Mouse (Mus musculus) embryonic facial prominence, embryonic 12.5 days (tissue): ENCODE measurements around the gene Slc32a1. TPM values are rescaled to one million over a fixed set of nuclear protein-coding genes. Genes with fewer than 3 reads are reported as not detected.

Experiments used
- ATAC-seq: fragments of 200-750 bp; cut with Nextera tagmentation; 2 replicates; pipeline ENCODE4 v1.8.0; 2017; ENCODE audit not compliant: insufficient number of reproducible peaks, insufficient read depth, low FRiP score, low TSS enrichment
- H3K27ac ChIP-seq: fragments of 300-500 bp; sonication (generic); 2 replicates; pipeline ENCODE4 v1.5.1; 2016; ENCODE audit warnings: mild to moderate bottlenecking
- H3K27me3 ChIP-seq: fragments of 300-500 bp; sonication (generic); 2 replicates; pipeline ENCODE4 v1.6.1; 2016; ENCODE audit warnings: mild to moderate bottlenecking, moderate library complexity
- H3K36me3 ChIP-seq: fragments of 300-500 bp; sonication (generic); 2 replicates; pipeline ENCODE4 v1.6.1; 2016; ENCODE audit warnings: mild to moderate bottlenecking
- H3K4me1 ChIP-seq: fragments of 300-500 bp; sonication (generic); 2 replicates; pipeline ENCODE4 v1.6.1; 2016
- H3K4me2 ChIP-seq: fragments of 300-500 bp; sonication (generic); replicated peaks from 2 replicates; pipeline ENCODE4 v1.6.1; 2016; ENCODE audit warnings: mild to moderate bottlenecking, moderate library complexity
- H3K4me3 ChIP-seq: fragments of 300-500 bp; sonication (generic); 2 replicates; pipeline ENCODE4 v1.5.1; 2016; ENCODE audit warnings: mild to moderate bottlenecking
- H3K9ac ChIP-seq: fragments of 300-500 bp; sonication (generic); 2 replicates; pipeline ENCODE4 v1.6.1; 2016; ENCODE audit warnings: mild to moderate bottlenecking, moderate library complexity
- H3K9me3 ChIP-seq: fragments of 300-500 bp; sonication (generic); 2 replicates; pipeline ENCODE4 v1.6.1; 2016; ENCODE audit warnings: mild to moderate bottlenecking, moderate library complexity
- WGBS: fragments of 180-500 bp; shearing (Covaris S2); methylation state at CpG from one replicate; pipeline ENCODE4 v1.1.7; 2016; 5-methylcytosine and 5-hydroxymethylcytosine counted together
- polyA plus RNA-seq: library from polyadenylated mRNA; unstranded; fragments of >200 nt; fragmentation: Nextera tagmentation; extraction: Ambion mirVana; gene quantifications from 2 replicates; pipeline ENCODE4 v1.2.1, GENCODE M21; 2016

Slc32a1 gene
- polyA plus RNA-seq, 1 experiment from 2014 or later = not detected

DNA sequence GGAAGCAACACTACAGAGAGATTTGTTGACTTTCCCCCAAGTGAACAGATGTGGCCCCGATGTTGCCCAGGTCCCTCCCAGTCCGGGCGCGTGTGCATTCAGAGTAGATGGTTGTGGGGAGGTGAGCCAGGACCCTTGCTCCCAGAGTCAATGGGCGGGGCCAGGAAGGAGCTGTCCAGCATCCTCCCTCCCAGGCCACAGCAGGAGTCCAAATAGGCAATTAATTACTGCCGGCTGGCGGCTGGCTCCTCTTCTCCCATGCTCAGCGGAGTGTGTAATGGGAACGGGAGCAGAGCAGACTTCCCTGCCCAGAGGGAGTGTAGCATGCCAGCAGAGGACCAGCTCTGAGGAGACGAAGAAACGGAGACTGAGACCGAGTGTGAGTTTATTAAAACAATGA lies 15.5 kb upstream of the Slc32a1 start:
- peaks cover 6% of the 10 kb centered on the region; the same call in 1 of the 2 replicates for H3K4me1 ChIP-seq
- WGBS = 2% methylated on average over 12 of the region's 12 CpGs
- no peak for ATAC-seq
- H3K4me2 ChIP-seq = no peak overlapping the region
- H3K9ac ChIP-seq = no peak overlapping the region
- peaks cover 12% of the 10 kb centered on the region; the same call in 1 of the 2 replicates for H3K27me3 ChIP-seq
- no peaks in the 10 kb centered on the region for H3K36me3 ChIP-seq
- H3K9me3 ChIP-seq = no peaks in the 10 kb centered on the region
- no peak overlapping the region for H3K4me3 ChIP-seq
- H3K27ac ChIP-seq = no peak overlapping the region

DNA sequence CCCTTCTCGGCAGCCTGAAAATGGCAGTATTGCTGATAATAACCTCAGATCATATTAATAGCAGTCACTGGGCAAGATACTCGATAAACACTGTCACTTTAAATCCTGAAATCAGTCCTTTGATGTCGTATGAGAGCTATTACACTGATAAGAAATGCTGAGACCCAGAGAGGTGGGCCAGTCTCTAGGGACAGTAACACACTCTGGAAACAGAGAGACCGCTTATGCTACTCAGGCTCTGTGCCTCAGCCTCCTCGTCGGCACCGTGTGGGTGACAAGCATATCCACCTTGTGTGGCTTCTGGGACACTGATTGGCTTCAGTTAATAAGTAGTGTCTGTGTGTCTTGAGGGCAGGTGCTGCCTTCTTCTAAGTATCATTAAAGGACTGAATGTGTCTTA lies 15.0 kb upstream of the Slc32a1 start:
- no peak overlapping the region for H3K27ac ChIP-seq
- no peak overlapping the region for H3K9ac ChIP-seq
- H3K4me2 ChIP-seq = no peak overlapping the region
- 11% methylated on average over 7 of the region's 7 CpGs for WGBS
- no peaks in the 10 kb centered on the region for H3K9me3 ChIP-seq
- H3K4me3 ChIP-seq = no peak overlapping the region
- no peaks in the 10 kb centered on the region for H3K36me3 ChIP-seq
- peaks cover 6% of the 10 kb centered on the region; the same call in 1 of the 2 replicates for H3K4me1 ChIP-seq
- ATAC-seq = no peak
- peaks cover 12% of the 10 kb centered on the region; the same call in 1 of the 2 replicates for H3K27me3 ChIP-seq

DNA sequence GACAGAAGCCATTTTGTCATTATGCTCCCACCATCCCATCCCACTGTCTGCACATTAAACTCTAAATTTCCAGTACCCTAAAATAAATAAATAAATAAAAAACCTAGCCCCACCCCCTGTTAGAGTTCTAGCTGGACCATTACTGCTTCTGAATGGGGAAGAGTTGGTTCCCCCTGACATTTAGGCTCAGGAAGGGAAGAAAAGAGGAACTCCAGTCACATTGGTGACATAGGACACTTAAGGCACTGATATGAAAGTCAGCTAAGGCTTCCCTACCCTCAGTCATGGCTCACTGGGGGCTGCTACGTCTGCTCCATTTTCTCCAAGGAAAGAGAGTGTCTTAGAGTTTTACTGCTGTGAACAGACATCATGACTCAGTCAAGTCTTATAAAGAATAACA lies 13.8 kb upstream of the Slc32a1 start:
- ATAC-seq = no peak
- Histone ChIP-seq H3K27ac (no peak overlapping the region), H3K4me2 (no peak overlapping the region), H3K4me1 (peaks cover 6% of the 10 kb centered on the region; the same call in 1 of the 2 replicates), H3K9me3 (no peaks in the 10 kb centered on the region), H3K27me3 (peaks cover 12% of the 10 kb centered on the region; the same call in 1 of the 2 replicates), H3K9ac (no peak overlapping the region), H3K36me3 (no peaks in the 10 kb centered on the region), H3K4me3 (no peak overlapping the region)
- 67% methylated on average over 1 of the region's 1 CpGs for WGBS

DNA sequence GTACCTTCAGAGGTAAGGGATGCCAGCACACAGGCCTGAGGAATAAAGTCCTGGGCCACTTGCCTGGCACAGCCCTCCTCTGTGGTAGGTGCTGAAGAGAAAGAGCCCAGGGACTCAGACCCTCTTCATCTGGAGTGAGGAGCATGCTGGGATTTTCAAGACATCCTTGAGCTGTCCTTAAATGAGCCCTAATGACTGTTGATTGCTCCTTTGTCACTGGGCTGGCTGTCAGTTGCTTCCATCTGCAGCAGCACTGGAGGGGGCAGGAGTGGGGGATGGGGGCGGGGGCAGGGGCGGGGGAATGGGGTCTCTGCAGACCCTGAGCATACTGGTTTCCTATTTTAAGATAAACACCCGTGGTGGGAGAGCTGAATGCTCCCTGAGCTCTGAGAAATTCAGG lies 10.1 kb upstream of the Slc32a1 start:
- no peak overlapping the region for H3K4me2 ChIP-seq
- H3K27ac ChIP-seq = no peak overlapping the region
- no peak for ATAC-seq
- 28% methylated on average over 2 of the region's 3 CpGs for WGBS
- H3K9me3 ChIP-seq = no peaks in the 10 kb centered on the region
- no peak overlapping the region for H3K9ac ChIP-seq
- no peak overlapping the region for H3K4me3 ChIP-seq
- H3K4me1 ChIP-seq = peaks cover 1% of the 10 kb centered on the region; the same call in 1 of the 2 replicates
- no peaks in the 10 kb centered on the region for H3K36me3 ChIP-seq
- H3K27me3 ChIP-seq = peaks cover 27% of the 10 kb centered on the region

DNA sequence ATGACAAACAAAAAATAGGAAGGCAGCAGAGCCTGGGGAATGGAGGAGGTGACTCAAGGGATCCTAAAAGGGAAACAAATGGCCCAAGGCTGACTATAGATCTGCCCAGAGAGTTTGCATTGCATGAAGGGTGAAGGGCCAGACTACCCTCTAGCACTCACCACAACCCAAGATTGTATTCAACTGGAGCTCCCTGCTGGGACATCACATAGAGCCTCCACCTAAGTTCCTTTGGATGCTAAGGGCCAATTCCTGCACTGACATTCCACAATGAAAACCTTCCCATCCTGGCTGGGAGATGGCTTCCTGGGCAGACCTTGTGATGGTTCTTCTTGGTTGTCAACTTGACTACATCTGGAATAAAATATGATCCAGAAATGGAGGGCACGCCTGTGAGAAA lies 9.2 kb upstream of the Slc32a1 start:
- Histone ChIP-seq H3K9me3 (no peaks in the 10 kb centered on the region), H3K4me2 (no peak overlapping the region), H3K27me3 (peaks cover 33% of the 10 kb centered on the region), H3K4me1 (no peaks in the 10 kb centered on the region), H3K27ac (no peak overlapping the region), H3K9ac (no peak overlapping the region), H3K36me3 (no peaks in the 10 kb centered on the region), H3K4me3 (no peak overlapping the region)
- ATAC-seq = no peak
- WGBS = 89% methylated on average over 1 of the region's 1 CpGs

DNA sequence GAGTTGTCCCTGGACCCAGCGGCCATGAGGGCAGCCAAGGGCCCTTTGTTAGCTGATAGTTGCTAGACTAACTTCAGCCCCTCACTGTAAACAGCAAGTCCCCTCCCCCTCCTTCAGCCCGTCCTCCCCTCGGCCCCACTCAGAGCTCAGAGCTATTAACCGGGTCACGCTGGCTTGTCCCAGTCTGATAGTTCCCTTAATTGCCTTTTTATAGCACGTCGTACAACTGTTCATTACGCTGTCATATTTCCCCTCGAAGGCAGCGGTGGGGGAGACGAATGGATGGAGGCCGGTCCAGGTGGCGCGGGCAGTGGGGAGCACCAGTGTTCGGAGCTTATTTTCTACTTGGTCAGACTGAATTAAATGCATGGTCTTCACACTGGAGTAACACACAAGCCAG lies 7.9 kb upstream of the Slc32a1 start:
- no peak overlapping the region for H3K27ac ChIP-seq
- H3K36me3 ChIP-seq = no peaks in the 10 kb centered on the region
- ATAC-seq = no peak
- H3K4me1 ChIP-seq = no peaks in the 10 kb centered on the region
- 29% methylated on average over 15 of the region's 15 CpGs for WGBS
- H3K4me3 ChIP-seq = no peak overlapping the region
- no peaks in the 10 kb centered on the region for H3K9me3 ChIP-seq
- peaks cover 43% of the 10 kb centered on the region for H3K27me3 ChIP-seq
- no peak overlapping the region for H3K9ac ChIP-seq
- H3K4me2 ChIP-seq = no peak overlapping the region

DNA sequence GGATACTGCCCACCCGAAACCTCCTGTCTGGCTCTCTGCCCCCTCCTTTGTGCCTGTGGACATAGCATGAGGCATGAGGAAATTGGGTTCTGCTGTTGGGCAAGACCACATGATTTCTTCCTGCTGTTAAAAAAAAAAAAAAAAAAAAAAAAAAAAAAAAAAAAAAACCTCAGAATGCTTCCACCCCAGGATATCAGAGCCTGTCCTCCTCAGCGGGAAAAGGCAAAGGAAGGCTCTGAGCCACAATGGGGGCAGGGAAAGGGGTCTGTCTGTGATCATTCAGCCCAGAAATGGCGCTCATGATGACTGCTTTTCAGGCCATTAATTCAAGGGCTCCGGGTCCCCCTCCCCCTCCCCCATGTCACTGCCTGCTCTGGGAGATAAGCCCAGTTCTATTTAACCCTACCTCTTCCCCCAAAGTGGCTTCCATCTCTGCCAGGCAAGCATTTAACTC lies 4.0 kb upstream of the Slc32a1 start:
- ATAC-seq = no peak
- Histone ChIP-seq H3K27me3 (peaks cover 81% of the 10 kb centered on the region), H3K9me3 (no peaks in the 10 kb centered on the region), H3K4me2 (no peak overlapping the region), H3K27ac (no peak overlapping the region), H3K4me1 (peaks cover 9% of the 10 kb centered on the region), H3K36me3 (no peaks in the 10 kb centered on the region), H3K4me3 (no peak overlapping the region), H3K9ac (no peak overlapping the region)
- 8% methylated on average over 4 of the region's 4 CpGs for WGBS

DNA sequence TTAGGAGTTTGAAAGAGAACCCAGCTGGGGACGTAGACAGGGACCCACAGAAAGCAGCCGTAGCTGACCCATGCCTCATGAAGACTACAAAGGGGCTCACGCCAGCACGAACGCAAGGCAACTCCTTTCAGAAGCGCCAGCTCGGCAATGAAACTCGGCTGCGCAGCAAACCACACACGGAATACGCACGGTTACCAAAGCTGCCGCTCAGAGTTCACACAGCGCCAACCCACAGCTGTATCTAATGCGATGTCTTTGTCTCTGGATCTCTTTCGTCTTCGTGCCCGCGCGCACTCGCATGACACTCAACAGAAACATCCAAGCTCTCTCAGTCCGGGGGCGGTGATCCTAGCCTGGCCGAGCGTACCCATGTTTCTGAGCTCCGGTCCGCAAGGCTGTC lies 886 bp upstream of the Slc32a1 start:
- Histone ChIP-seq H3K27ac (no peak overlapping the region), H3K9ac (no peak overlapping the region), H3K9me3 (no peaks in the 10 kb centered on the region), H3K4me3 (peak overlapping the region; percentile 14; the same call in 1 of the 2 replicates), H3K4me1 (peaks cover 17% of the 10 kb centered on the region), H3K36me3 (no peaks in the 10 kb centered on the region), H3K4me2 (peak overlapping the region; percentile 33), H3K27me3 (peaks cover 95% of the 10 kb centered on the region)
- no peak for ATAC-seq
- WGBS = under 1% methylated on average over 27 of the region's 27 CpGs

DNA sequence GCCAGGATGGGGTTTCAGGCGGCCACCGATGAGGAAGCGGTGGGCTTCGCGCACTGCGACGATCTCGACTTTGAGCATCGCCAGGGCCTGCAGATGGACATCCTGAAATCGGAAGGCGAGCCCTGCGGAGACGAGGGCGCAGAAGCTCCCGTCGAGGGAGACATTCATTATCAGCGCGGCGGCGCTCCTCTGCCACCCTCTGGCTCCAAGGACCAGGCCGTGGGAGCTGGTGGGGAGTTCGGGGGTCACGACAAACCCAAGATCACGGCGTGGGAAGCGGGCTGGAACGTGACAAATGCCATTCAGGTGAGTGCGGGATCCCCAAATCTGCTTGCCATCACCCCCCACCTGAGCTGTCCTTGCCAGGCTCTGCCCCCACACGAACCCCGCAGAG lies 756 bp downstream of the Slc32a1 start:
- H3K4me2 ChIP-seq = peak overlapping the region; percentile 43
- H3K4me3 ChIP-seq = peak overlapping the region; percentile 25
- WGBS = 1% methylated on average over 30 of the region's 30 CpGs
- no peak for ATAC-seq
- no peaks in the 10 kb centered on the region for H3K9me3 ChIP-seq
- peaks cover 95% of the 10 kb centered on the region for H3K27me3 ChIP-seq
- no peaks in the 10 kb centered on the region for H3K36me3 ChIP-seq
- H3K4me1 ChIP-seq = peaks cover 31% of the 10 kb centered on the region
- H3K9ac ChIP-seq = no peak overlapping the region
- H3K27ac ChIP-seq = no peak overlapping the region

DNA sequence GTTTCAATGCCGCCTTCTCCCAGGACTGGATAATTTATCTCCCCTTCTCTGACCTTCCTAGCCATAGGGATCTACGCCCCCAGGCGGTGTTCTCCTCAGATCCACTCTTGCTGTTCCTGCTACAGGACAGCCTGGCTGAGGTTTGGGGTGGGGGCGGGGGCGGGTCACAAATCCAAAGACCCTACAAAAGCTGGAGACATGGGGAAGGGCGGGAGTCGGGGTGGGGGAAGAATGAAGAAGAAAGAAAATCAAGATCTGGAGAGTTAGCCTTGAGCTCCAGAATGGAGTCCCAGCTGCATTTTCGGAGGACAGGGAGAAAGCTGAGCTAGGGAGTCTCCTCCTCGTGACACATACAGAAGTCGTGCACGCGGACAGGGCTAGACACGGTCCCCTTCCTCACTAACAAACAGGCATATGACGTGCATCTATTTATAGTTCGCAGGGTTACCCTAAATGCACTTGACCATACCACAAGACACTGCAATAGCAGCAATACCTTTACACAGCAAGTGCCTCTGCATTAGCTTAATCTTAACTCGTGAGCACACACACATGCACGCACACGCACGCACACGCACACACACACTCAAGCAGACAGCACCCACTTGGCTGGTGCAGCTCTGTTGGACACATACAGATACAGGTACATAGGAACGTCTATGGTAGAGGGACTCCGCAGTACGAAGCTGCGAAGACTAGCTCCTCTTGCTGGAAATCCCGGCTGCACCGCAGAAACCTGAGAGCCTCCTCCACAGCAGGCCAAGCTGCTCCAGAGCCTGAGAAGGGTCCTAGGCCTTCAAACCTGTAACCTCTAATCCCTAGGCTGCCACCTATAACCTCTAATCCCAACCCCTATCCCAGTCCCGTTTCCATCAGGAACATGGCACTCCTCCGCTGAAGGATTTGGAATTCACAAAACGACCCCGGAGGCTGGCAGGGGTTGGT lies 1.4 kb downstream of the Slc32a1 start:
- no peak overlapping the region for H3K9ac ChIP-seq

DNA sequence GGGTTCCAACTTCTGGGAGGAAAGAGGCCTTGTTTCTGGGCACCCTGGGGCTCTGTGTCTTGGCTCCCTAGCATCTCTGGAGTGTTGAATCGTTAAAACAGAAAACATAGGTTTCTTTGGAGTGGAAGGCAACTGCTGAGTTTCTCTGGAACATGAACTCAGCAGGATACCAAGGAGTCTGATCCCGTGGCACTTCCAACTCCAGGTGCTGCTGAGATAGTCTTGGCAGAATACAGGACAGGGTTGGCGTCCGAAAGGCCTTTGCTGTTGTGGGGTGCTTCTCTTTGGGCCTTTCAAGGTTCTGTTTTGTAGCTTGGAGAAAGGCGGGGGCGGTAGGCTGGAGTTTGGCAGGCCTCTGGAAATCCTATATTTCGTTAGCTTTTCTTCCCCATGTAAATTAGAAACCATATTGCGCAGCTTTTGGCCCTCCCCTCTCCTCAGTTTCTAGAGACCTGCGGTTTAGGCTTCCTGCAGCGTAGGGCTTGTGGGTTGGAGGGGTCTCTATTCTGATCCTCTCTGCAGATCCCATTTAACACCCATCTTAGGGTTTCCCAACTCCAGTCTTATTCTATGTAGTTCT lies 2.2 kb downstream of the Slc32a1 start:
- 3% methylated on average over 10 of the region's 10 CpGs for WGBS
- Histone ChIP-seq H3K4me2 (no peak overlapping the region), H3K9me3 (no peaks in the 10 kb centered on the region), H3K9ac (no peak overlapping the region), H3K27me3 (peaks cover 96% of the 10 kb centered on the region), H3K4me1 (peaks cover 32% of the 10 kb centered on the region), H3K27ac (no peak overlapping the region), H3K4me3 (no peak overlapping the region), H3K36me3 (no peaks in the 10 kb centered on the region)
- ATAC-seq = no peak

More for the DNA sequence above, 1.4 kb downstream of the Slc32a1 start:
- H3K4me3 ChIP-seq = no peak overlapping the region; the same call in 1 of the 2 replicates
- H3K36me3 ChIP-seq = no peaks in the 10 kb centered on the region
- WGBS = 2% methylated on average over 30 of the region's 30 CpGs
- H3K9me3 ChIP-seq = no peaks in the 10 kb centered on the region
- no peak for ATAC-seq
- H3K27me3 ChIP-seq = peaks cover 96% of the 10 kb centered on the region
- peaks cover 32% of the 10 kb centered on the region for H3K4me1 ChIP-seq
- no peak overlapping the region for H3K27ac ChIP-seq
- no peak overlapping the region for H3K4me2 ChIP-seq
